Mouse (Mus musculus): ENCODE results near the gene Il1rl1.

Il1rl1 gene

GRCm38 (mm10) chr1:40428910-40429675, at the start of gene Il1rl1:
Gene Il1rl1, plus strand, starts transcription at chr1:40429570.
- DNase-seq = no peak

GRCm38 (mm10) chr1:40380111-40380510, 49.3 kb upstream of the Il1rl1 start:
- peak; percentile 85 for DNase-seq

- no peak for DNase-seq
These were observed 48.4 kb upstream of the Il1rl1 start for GRCm38 (mm10) chr1:40380990-40381389.

GRCm38 (mm10) chr1:40382841-40383240, 46.5 kb upstream of the Il1rl1 start:
- no peak for DNase-seq

GRCm38 (mm10) chr1:40384931-40385545, 44.3 kb upstream of the Il1rl1 start:
- DNase-seq = no peak

- DNase-seq = no peak
These were observed 38.0 kb upstream of the Il1rl1 start for GRCm38 (mm10) chr1:40391374-40391773.

GRCm38 (mm10) chr1:40392535-40392934, 36.8 kb upstream of the Il1rl1 start:
- no peak for DNase-seq

GRCm38 (mm10) chr1:40393214-40393613, 36.2 kb upstream of the Il1rl1 start:
- no peak for DNase-seq

- DNase-seq = no peak
These were observed 29.7 kb upstream of the Il1rl1 start for GRCm38 (mm10) chr1:40399639-40400038.

GRCm38 (mm10) chr1:40404682-40405081, 24.7 kb upstream of the Il1rl1 start:
- no peak for DNase-seq

GRCm38 (mm10) chr1:40409882-40410281, 19.5 kb upstream of the Il1rl1 start:
- DNase-seq = peak; percentile 5

GRCm38 (mm10) chr1:40413039-40413438, 16.3 kb upstream of the Il1rl1 start:
- no peak for DNase-seq

GRCm38 (mm10) chr1:40414276-40414675, 15.1 kb upstream of the Il1rl1 start:
- DNase-seq = no peak

GRCm38 (mm10) chr1:40414863-40415656, 14.3 kb upstream of the Il1rl1 start:
- no peak for DNase-seq

- DNase-seq = no peak
These were observed 12.3 kb upstream of the Il1rl1 start for GRCm38 (mm10) chr1:40417034-40417433.

- DNase-seq = no peak
These were observed 10.9 kb upstream of the Il1rl1 start for GRCm38 (mm10) chr1:40418512-40418911.

GRCm38 (mm10) chr1:40423892-40424291, 5.5 kb upstream of the Il1rl1 start:
- no peak for DNase-seq

- no peak for DNase-seq
These were observed 2.1 kb upstream of the Il1rl1 start for GRCm38 (mm10) chr1:40427270-40427669.

GRCm38 (mm10) chr1:40427901-40428300, 1.5 kb upstream of the Il1rl1 start:
- DNase-seq = no peak

GRCm38 (mm10) chr1:40430143-40430834, 919 bp downstream of the Il1rl1 start:
- no peak for DNase-seq

- DNase-seq = no peak
These were observed 2.8 kb downstream of the Il1rl1 start for GRCm38 (mm10) chr1:40432169-40432568.

- DNase-seq = no peak
These were observed 6.6 kb downstream of the Il1rl1 start for GRCm38 (mm10) chr1:40435936-40436335.

- no peak for DNase-seq
These were observed 8.0 kb downstream of the Il1rl1 start for GRCm38 (mm10) chr1:40437340-40437739.

All from lung, postnatal 36 days (tissue).